Mouse (Mus musculus): ENCODE measurements at regions not wholly inside any gene's neighbourhood (a gene's known extent, or its start where the extent isn't known, plus 50 kb on each side); places are given as distances from the start of the nearest gene placed in this dataset.
"Not testable (repeated sequence)": the region's sequence is repeated elsewhere in the genome, so short reads cannot be mapped to it uniquely, and the experiment has no call there.

- not testable (repeated sequence) for DNase-seq
Observed at GRCm38 (mm10) chrX:65778656-65779370, 525.2 kb downstream of the 4930447F04Rik start.

DNA sequence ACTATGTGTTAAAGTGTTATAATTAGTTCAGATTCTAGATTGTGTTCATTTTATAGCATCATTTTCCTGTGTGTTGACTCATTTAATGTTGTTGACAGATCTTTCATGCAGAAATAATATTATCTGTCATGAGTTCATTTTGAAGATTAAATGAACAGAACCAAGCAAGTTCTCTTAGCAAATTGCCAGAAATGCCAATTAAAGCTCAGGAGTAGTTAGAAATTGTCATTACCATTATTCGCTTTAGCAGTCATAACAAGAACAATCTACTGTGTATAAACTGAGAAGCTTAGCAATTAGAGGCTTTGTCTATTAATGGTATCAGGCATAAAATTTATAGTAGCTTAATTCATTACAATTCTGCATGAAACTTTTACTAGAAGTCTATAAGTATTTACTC is 534.2 kb downstream of the 4930447F04Rik start:
- no peak for DNase-seq

DNA sequence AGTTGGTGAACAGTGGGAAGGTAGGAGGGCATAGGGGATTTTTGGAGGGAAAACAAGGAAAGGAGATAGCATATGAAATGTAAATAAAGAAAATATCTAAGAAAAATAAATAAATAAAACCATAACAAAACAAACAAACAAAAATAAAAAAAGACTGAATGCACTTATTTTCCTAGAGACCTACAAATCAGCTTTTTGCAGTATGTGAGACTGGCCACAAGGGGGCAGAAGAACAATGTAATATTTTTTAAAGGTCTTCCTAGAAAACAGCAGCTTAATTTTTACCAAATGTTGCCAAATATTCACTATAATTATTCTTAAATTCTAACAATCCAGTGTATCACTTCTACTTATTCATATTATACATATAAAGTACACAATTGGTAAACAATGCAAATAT is 569.4 kb downstream of the 4930447F04Rik start:
- peak in 1 of 2 experiments; percentile 3 for DNase-seq

DNA sequence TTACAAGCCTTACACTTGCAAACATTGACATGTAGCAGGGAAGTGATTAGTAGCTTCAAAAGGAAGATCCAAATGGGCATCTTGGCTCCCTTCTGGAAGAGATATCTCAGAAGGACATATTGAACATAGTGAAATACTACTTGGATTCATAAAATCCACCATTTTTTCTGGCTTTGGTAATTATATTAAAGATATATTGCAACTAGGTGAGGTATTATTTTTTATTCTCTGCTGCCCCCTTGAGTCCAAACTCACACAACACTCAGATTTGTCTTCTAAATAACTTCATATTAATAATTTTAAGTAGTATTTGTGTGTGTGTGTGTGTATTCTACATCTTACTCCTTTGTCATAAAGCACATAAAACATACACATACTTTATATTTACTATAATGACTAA is 588.5 kb downstream of the 4930447F04Rik start:
- no peak for DNase-seq
